Mouse (Mus musculus): ENCODE measurements around the gene Patz1.

Gene Patz1

GRCm38 (mm10) chr11:3352990-3353585 lies 64.4 kb downstream of the Patz1 start:
- no peak for DNase-seq (ENCODE audit: low spot score in 2 of 2)
